Mouse (Mus musculus): ENCODE results near the gene Ablim1. TPM values are rescaled to one million over a fixed set of nuclear protein-coding genes. Genes with fewer than 3 reads are reported as not detected.

Ablim1 gene
- total RNA-seq, 2 experiments from 2014 or later = 83.6 to 94.5 TPM

- no peak for DNase-seq
Observed at GRCm38 (mm10) chr19:57124906-57125305, 189.8 kb downstream of the Ablim1 start.

GRCm38 (mm10) chr19:57124138-57124519, 190.6 kb downstream of the Ablim1 start:
- no peak for DNase-seq

GRCm38 (mm10) chr19:57123503-57124137, 191.1 kb downstream of the Ablim1 start:
- peak; percentile 55 for DNase-seq

GRCm38 (mm10) chr19:57122261-57122660, 192.5 kb downstream of the Ablim1 start:
- DNase-seq = no peak

DNA sequence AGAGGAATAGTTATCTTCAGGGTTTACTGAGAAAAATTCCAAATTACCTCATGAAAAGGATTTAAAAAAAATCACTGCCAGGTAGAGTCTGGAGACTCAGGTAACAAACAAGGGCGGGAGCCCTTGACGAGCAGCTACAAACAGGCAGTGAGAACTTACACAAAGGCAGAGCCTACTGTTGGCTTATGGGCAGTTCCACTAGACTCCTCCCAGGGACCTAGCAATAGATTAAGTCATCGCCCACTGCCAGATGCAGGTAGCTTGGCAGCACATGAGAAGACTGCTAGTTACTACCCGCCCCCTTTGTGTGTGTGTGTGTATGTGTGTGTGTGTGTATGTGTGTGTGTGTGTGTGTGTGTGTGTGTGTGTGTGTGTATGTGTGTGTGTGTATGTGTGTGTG, 193.7 kb downstream of the Ablim1 start:
- DNase-seq = no peak

GRCm38 (mm10) chr19:57119661-57120060, 195.1 kb downstream of the Ablim1 start:
- DNase-seq = no peak

DNA sequence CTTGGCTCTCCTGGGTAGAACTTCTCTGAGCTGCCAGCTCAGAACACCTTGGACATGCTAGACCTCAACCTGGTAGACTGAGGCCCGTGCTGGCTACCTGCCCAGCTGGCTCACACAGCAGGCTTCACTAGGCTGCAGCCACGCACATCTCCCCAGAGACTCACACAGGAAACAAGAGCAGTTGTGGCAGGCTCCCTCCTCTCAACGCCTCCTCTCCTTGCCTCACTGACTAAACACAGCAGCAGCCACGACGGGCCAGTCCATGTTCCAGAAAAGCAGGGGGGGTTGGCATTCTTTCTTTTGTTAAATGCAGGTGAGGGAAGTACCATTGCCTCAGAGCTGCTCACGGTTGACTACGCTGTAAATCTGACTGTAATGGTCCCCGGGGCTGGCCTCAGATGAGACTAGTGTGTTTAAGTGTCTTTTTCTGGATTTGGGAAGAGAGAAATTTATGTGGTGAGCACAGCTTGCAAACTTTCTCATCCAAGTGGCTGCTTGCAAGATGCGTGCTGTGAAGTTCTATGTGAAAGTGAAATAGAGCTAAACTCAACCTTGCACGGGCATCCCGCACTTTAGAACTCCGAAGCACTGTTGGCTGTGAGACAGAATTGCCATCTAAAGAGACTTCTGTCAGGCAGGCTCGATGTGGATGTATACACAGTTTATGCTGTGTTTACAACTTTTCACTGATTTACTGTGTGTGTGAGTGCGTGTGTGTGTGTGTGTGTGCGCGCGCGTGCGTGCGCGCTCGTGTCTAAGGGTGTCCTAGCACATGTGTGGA, 195.7 kb downstream of the Ablim1 start:
- peak; percentile 59 for DNase-seq

GRCm38 (mm10) chr19:57117751-57118150, 197.0 kb downstream of the Ablim1 start:
- no peak for DNase-seq

DNA sequence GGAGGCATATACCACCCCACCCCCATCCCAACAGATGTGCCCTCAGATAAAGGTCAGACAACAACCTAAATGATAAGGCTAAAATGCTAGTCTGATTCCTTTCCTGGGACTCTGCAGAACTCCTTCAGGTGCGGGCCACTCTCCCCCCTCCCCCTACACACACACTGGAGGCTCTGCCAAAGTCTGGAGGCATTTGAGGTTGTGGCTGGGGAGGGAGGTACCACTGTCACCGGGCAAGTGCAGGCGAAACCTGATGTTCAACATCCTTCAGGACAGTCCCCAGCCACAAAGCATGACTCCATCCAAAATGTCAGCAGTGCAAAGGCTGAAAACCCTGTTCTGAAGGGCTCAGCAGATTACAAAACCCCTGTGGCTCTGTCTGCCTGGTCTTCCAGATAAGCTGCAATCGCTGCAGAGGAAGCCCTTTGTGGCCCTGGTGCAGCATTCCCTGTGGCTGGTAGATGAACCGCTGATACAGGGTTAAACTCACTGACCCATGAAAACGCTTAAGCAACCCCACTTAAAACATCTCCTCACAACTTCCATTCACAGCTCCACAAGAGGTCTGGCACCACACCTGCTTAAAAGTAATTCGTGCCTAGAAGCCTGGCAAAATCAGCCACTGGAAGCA, 197.7 kb downstream of the Ablim1 start:
- DNase-seq = no peak

DNA sequence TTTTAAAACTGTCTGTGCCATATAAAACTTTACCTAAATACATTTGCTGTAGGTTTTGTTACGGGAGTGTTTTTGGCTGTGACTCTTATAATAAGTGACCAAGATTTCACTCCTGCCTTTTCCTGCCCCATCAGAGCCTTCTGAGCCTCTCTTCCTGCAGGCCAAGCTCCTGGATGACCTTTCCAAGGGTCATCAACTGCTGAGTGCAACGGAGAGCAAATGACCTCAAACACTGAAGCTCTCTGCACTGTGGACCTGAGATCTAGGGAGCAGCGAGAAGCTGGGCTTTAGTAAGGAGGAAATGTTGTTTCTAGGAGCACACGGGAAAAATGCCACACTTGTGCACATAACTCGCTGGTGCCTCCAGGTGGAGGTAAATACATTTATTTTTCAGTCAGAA, 199.0 kb downstream of the Ablim1 start:
- no peak for DNase-seq

DNA sequence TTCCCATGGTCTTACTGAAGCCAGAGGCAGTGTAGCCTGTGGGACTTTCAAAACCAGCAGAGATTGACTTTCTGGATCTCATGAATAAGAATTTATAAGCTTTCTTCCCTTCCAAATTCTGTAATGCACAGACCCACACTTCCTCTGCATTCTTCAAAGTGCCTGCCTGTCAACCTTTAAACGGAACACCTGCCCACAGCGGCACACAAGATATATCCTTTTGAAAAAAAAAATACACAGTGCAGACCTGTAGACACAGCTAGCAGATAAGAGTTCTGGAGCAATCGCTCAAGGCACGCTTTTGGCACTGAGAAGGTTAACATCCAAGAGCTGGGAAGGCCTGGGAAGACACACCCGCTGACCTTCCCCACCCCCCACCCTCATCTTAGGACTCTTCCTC, 199.8 kb downstream of the Ablim1 start:
- no peak for DNase-seq

DNA sequence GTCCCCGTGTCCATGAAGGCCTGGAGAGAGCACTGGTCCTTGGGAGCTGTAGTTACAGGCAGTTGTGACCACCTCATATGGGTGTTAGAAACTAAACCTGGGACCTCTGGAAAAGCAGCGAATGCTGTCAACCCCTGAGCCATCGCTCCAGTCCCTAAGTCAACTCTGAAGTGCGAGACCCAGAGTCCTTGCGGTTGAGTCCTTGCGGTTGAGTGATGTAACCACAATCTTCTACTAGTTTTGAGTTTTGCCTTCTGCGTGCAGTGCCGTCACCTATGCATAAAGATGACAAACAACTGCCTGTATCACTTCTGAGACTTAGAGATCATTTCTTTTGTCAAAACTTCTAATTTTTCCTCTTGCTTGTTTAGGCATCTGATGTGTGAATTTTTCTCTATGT, 200.7 kb downstream of the Ablim1 start:
- no peak for DNase-seq

GRCm38 (mm10) chr19:57112816-57113406, 201.8 kb downstream of the Ablim1 start:
- DNase-seq = peak; percentile 38

- no peak for DNase-seq
Observed at GRCm38 (mm10) chr19:57112231-57112815, 202.4 kb downstream of the Ablim1 start.

DNA sequence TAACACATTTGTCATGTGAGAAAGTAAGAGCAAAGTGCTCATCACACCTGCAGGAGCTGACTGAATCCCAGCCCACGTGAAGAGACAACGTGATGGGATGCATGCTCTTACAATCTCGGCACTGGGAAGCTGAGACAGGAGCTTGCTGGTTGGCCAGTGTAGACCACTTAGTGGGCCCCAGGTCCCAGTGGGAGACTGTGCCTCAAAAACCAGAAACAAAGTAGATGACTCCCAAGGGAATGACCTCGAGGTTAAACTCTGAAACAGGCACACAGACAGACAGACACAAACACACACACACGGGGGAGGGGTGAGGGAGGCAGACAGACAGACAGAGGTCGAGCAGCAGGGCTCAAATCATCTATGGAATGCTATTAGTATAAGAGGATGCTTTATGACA, 203.4 kb downstream of the Ablim1 start:
- DNase-seq = no peak

GRCm38 (mm10) chr19:57109620-57110019, 205.1 kb downstream of the Ablim1 start:
- DNase-seq = peak; percentile 34

DNA sequence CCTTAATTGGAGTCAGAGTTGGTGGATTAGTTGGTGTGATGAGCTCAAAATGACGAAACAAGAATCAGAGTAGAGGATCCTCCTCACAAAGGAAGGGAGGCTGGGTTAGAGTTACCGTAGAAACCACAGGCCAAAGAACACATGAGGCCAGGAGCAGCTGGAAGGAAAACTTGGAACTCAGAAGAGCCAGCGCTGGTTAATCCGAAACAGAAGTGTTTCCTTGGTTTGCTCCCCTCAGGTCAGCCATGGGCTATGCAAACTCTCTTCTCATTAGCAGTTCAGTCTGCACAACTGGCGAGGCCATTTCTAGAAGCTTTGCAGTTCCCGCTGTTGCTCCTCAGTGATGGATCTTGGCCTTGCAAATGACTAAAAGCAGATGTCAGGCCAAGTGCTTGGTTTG, 208.2 kb downstream of the Ablim1 start:
- DNase-seq = no peak

- DNase-seq = no peak
Observed at GRCm38 (mm10) chr19:57106031-57106430, 208.7 kb downstream of the Ablim1 start.

DNA sequence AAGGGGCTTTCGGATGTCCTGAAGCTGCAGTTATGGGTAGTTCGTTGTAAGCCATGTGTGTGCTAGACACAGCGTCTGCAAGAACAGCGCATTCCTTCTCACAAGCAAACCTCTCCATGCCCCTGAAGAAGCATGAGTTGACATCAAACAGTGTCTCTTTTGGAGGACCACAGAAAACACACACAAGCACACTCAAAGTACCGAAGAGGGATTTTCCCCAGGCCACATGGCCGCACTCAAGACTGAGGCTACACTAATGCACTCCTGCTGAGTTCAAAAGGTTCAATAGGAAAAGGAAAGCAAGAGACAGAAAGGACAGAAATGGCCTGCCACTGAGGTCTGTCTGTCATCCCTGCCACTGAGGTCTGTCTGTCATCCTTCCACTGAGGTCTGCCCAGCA, 209.6 kb downstream of the Ablim1 start:
- no peak for DNase-seq

DNA sequence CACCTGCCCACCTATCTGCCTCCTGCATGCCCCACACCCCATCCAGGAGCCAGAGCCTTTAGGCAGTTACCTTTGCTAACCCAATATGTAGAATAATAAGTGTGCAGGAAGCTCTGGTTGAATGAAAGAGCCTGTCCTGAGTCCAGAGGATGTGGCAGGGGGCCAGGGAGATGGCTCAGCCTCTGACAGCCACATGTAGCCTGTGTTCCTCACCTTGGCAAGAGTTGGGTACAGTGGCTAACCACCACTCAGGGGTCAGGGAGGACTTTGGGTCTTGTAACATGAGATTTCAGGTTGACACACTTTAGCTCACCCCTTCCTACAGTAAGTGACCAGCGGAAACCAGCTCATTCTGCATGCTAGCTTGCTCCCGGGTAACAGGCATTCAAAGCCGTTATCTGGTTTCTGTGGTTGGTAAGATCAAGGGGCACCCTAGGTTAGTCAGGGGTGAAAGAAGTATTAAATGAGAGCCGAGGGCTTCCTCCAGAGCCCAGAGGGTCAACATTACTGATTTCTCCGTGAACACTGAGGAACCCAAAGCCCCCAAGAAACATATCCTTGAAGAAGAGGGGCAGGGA, 210.5 kb downstream of the Ablim1 start:
- no peak for DNase-seq

GRCm38 (mm10) chr19:57103360-57103958, 211.3 kb downstream of the Ablim1 start:
- no peak for DNase-seq

DNA sequence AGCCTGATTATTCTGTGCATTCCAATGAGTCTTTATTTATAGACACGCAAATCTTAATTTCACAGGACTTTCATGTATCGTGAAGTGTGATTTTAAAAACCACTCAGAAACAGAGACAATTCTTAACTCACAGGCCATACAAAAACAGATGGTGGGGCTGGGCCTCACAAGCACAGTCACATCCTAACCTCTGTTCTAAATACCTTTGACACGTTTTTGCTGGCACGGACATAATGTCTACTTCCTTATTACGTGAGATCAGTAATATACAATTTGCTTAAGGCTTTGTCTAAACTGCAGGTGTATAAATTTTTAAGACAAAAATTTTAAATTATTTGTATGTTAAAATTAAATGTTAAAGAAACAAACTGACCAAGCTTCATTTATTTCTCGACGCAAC, 212.7 kb downstream of the Ablim1 start:
- DNase-seq = no peak

Measured in adrenal gland, postnatal 10 days (tissue).